Mouse (Mus musculus) embryonic fibroblast, embryonic 13.5 days (primary cell): ENCODE measurements at regions not wholly inside any gene's neighbourhood (a gene's known extent, or its start where the extent isn't known, plus 50 kb on each side); places are given as distances from the start of the nearest gene placed in this dataset.

ENCODE experiments used
- CTCF ChIP-seq: IDR thresholded peaks from 2 replicates; pipeline ENCODE4 v1.5.1; 2011; ENCODE audit warnings: mild to moderate bottlenecking, control low read depth, low read length, moderate library complexity, borderline replicate concordance; ENCODE audit not compliant: insufficient read depth
- POLR2A ChIP-seq: IDR thresholded peaks from 2 replicates; pipeline ENCODE4 v1.6.1; 2011; ENCODE audit warnings: low read depth, mild to moderate bottlenecking, control low read depth, low read length, moderate library complexity

DNA sequence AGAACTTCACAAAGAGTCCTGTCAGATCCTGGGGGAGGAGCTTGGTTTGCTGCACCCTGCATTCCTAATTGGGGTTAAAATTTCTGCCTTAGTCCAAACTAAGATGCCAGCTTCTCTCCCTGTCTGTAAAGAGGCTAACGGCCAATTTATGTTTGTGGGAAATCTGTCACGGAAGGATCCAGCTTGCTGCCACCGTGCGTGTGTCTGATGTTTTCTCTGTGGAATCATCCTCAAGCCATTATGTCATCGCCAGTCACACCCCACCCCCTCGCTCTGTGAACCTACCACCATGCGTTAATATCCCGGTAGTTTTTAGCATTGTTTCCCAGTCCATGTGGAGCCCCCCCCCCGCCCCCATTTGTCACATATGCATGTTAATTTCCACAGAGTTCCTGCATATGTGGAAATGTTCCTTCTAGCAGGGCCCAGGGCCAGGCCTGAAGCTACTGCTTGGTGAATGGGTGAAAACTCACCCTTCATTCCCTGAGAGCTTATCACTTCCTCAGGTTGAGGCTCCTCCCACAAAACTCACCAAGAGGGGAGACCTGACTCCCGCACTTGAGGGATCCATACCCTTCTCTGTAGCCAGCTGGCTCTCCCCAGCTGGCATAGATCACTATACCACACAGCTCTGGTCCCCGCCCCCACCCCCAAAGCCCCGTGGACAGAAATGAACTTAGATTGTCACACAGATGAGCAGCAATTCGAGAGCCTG is 233.4 kb downstream of the Bcl11b start:
- TF ChIP-seq CTCF = no peak
- TF ChIP-seq POLR2A = no peak
